Mouse (Mus musculus) C2C12 (cell line): Measurements from ENCODE around the gene Kynu.

Experiments used
- CEBPB ChIP-seq: IDR thresholded peaks from one replicate; pipeline ENCODE4 v1.6.1; 2011; ENCODE audit warnings: low read depth, mild to moderate bottlenecking, control low read depth, moderate library complexity
- CTCF ChIP-seq: IDR thresholded peaks from one replicate; pipeline ENCODE4 v1.5.1; 2011; ENCODE audit not compliant: control insufficient read depth, insufficient read depth, insufficient read length
- FOSL1 ChIP-seq: IDR thresholded peaks from one replicate; pipeline ENCODE4 v1.8.0; 2011; ENCODE audit warnings: mild to moderate bottlenecking, low read length; ENCODE audit not compliant: poor library complexity, insufficient read depth, severe bottlenecking
- MAX ChIP-seq: IDR thresholded peaks from one replicate; pipeline ENCODE4 v1.6.1; 2011; ENCODE audit warnings: mild to moderate bottlenecking, control low read depth
- MYOG ChIP-seq: IDR thresholded peaks from one replicate; pipeline ENCODE4 v1.6.1; 2011; ENCODE audit not compliant: control insufficient read depth, insufficient read length; ENCODE audit errors: extremely low read depth
- USF1 ChIP-seq: IDR thresholded peaks from one replicate; pipeline ENCODE4 v1.6.1; 2011; ENCODE audit warnings: low read depth, mild to moderate bottlenecking, control low read depth, moderate library complexity

DNA sequence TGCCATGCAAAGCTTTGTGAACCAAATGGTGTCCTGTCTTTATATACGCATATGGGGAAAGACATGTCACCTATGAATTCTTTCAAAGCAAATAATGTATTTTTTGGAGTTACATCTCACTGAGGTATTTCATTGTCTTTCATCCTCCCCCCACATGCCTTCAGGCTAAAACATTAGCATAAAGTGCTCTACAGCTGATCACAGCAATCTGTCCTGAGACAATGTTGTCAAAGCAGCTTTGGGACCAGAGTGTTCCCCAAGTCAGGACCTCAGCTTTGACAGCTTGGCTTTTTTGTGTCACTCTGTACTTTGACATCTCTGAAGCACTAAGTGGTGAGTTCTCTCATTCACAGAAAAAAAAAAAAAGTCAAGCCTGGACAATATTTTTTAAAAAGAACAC, 18.4 kb downstream of the Kynu start:
- TF ChIP-seq CTCF (no peak), FOSL1 (no peak), MAX (no peak), USF1 (no peak), MYOG (no peak), CEBPB (no peak)
